21 mouse cellular contexts compared by ENCODE assay signal in the genomic region with DNA sequence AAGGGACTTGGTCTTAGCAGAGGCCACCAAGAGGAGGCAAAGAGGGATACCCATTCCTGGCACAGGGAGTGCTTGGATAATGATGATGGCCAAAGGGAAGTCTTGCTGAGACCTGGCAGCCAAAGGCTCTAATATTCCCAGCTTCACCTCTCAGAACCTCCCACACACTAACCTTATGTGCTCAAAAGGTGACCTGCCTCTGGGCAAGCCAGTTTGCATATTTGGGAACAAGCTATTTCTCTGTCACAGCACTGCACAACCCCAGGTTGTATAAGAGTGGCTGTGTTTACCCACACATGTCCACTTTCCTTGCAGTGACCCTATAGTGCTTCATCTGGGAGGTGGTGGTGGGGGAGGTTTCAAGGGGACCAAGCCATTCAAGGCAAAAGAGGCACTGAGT.
A peak's percentile ranks its signal among the peaks of the same experiment; 100 is the strongest.
DNase-seq lines count a peak whose midpoint lies in the region; TF ChIP-seq lines count a peak whose summit lies in the region.
"Had no signal": no experiment of that assay in that cellular context is flagged by ENCODE, and none has a peak within 500 bp of the region (broad histone marks: within the 10 kb centered on the region; RNA-seq: fewer than 3 reads in every experiment).

No protein-coding gene starts in this region.

- no peak overlapping the region for H3K27ac ChIP-seq in layer of hippocampus, adult 2 months
- no peak overlapping the region for H3K27ac ChIP-seq in hindbrain, embryonic 10.5 days
- H3K27ac ChIP-seq: embryonic facial prominence, embryonic 12.5 days; embryonic facial prominence, embryonic 15.5 days; forebrain, embryonic 13.5 days; gastrocnemius, adult 2 months; heart, adult 2 months; heart, embryonic 10.5 days; hindbrain, embryonic 13.5 days had no signal

- H3K9me3 ChIP-seq in hindbrain, embryonic 10.5 days, result no peaks in the 10 kb centered on the region
- H3K9me3 ChIP-seq: embryonic facial prominence, embryonic 12.5 days; embryonic facial prominence, embryonic 15.5 days; forebrain, embryonic 13.5 days; heart, embryonic 10.5 days; hindbrain, embryonic 13.5 days had no signal

- no peaks in the 10 kb centered on the region for H3K36me3 ChIP-seq in hindbrain, embryonic 10.5 days
- H3K36me3 ChIP-seq: embryonic facial prominence, embryonic 12.5 days; embryonic facial prominence, embryonic 15.5 days; heart, embryonic 10.5 days; hindbrain, embryonic 13.5 days had no signal

- TF ChIP-seq CTCF in layer of hippocampus, adult 2 months (conservative IDR thresholded peaks at IDR 0.05), result no peak

- no peak overlapping the region for H3K4me3 ChIP-seq in layer of hippocampus, adult 2 months
- H3K4me3 ChIP-seq in hindbrain, embryonic 10.5 days, result no peak overlapping the region
- H3K4me3 ChIP-seq: embryonic facial prominence, embryonic 12.5 days; embryonic facial prominence, embryonic 15.5 days; forebrain, embryonic 13.5 days; gastrocnemius, adult 2 months; heart, adult 2 months; heart, embryonic 10.5 days; hindbrain, embryonic 13.5 days had no signal

- H3K4me1 ChIP-seq in hindbrain, embryonic 10.5 days (replicated peaks), result no peaks in the 10 kb centered on the region
- H3K4me1 ChIP-seq: embryonic facial prominence, embryonic 12.5 days; embryonic facial prominence, embryonic 15.5 days; forebrain, embryonic 13.5 days; heart, embryonic 10.5 days; hindbrain, embryonic 13.5 days had no signal

- DNase-seq in kidney, adult 18-20 months, result peak; percentile 45
- DNase-seq in kidney, postnatal 10 days, result no peak
- DNase-seq in kidney, adult 9 months, result peak; percentile 67
- no peak for DNase-seq in kidney, postnatal 4 days
- peak; percentile 44 for DNase-seq in gonadal fat pad, adult 2 months (ENCODE audit: low read depth)
- DNase-seq in kidney, postnatal 36 days, result peak; percentile 43 to 71
- DNase-seq in layer of hippocampus, adult 2 months (ENCODE audit: low spot score in 2 of 2), result no peak
- no peak for DNase-seq in hindbrain, embryonic 10.5 days (ENCODE audit: low spot score)
- DNase-seq: adrenal gland, adult 8-10 months; adrenal gland, postnatal 25 days; cerebellum, adult 18-20 months; cerebellum, adult 9-10 months; cerebellum, postnatal 14 days; gastrocnemius, adult 2 months; gastrocnemius, postnatal 14 days; heart, adult 2 months had no signal

- no peaks in the 10 kb centered on the region for H3K27me3 ChIP-seq in hindbrain, embryonic 10.5 days (ENCODE audit: insufficient read depth, poor library complexity, severe bottlenecking)
- H3K27me3 ChIP-seq: embryonic facial prominence, embryonic 12.5 days; embryonic facial prominence, embryonic 15.5 days; forebrain, embryonic 13.5 days; hindbrain, embryonic 13.5 days had no signal

Comparison
In these comparisons a context has a peak if more than half of its experiments do, and no peak if none do; other contexts are left out.
1. DNase-seq: peak in kidney, adult 18-20 months (single experiment), kidney, adult 9 months (single experiment), gonadal fat pad, adult 2 months (single experiment) and kidney, postnatal 36 days (2 of 2); none in kidney, postnatal 10 days (single experiment), kidney, postnatal 4 days (0 of 2), layer of hippocampus, adult 2 months (0 of 2) and hindbrain, embryonic 10.5 days (single experiment).